Mouse (Mus musculus) effector memory CD4-positive, alpha-beta T cell, adult 7 months (primary cell): Measurements from ENCODE around the gene 4930470P17Rik. TPM values are rescaled to one million over a fixed set of nuclear protein-coding genes. Genes with fewer than 3 reads are reported as not detected.

Experiments
- polyA plus RNA-seq: library from polyadenylated mRNA; unstranded; fragments of 100-300 nt; shearing (Covaris generic); gene quantifications from one replicate; pipeline ENCODE4 v1.2.1, GENCODE M21; 2017

The 4930470P17Rik gene
- not detected for polyA plus RNA-seq

GRCm38 (mm10) chr2:170601917-170602316 lies at the start of gene 4930470P17Rik:
TSS of gene 4930470P17Rik (minus strand) at chr2:170602017.

Other genes starting within 250 kb of the 4930470P17Rik start
- gene Bcas1, start 174.2 kb downstream of the 4930470P17Rik start, polyA plus RNA-seq: 1.1 TPM
- gene Pfdn4, start 105.6 kb downstream of the 4930470P17Rik start, polyA plus RNA-seq: 29.1 TPM
- not detected for gene Cyp24a1, start 104.9 kb downstream of the 4930470P17Rik start, polyA plus RNA-seq
- gene Dok5, start 129.8 kb upstream of the 4930470P17Rik start, polyA plus RNA-seq: not detected